Mouse (Mus musculus): ENCODE measurements at regions not wholly inside any gene's neighbourhood (a gene's known extent, or its start where the extent isn't known, plus 50 kb on each side); places are given as distances from the start of the nearest gene placed in this dataset.

DNA sequence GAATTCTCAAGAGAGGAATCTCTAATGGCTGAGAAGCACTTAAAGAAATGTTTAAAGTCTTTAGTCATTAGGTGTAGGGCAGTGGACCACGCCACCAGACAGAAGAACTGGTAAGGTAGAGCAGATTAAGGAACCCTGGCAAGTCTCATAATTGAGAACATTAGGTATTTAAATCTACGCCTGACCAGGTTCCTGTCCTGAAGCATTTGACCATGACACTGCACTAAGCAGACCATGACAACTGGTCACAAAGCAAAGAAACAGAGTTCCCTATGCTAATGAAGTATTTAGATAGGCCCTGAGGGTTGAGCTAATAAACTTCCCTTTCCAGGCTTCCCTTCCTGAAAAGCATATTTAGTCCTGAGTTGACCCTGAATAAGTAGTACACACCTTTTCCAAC is 562.3 kb downstream of the Cdh11 start:
- H3K4me2 ChIP-seq (ENCODE audit: low read depth, low read length) = no peak overlapping the region
- no peak for TF ChIP-seq CTCF (IDR thresholded peaks at IDR 0.05; ENCODE audit: low read depth)
- no peaks in the 10 kb centered on the region for H3K9me3 ChIP-seq (ENCODE audit: low read length)
- H3K4me3 ChIP-seq (ENCODE audit: low read length) = no peak overlapping the region
- no peaks in the 10 kb centered on the region for H3K27me3 ChIP-seq (ENCODE audit: insufficient read depth, low read length)
- H3K27ac ChIP-seq = no peak overlapping the region
- DNase-seq (ENCODE audit: low spot score) = no peak
- H3K9ac ChIP-seq (replicated peaks; ENCODE audit: low read length) = no peak overlapping the region
- H3K36me3 ChIP-seq (ENCODE audit: insufficient read depth, low read length) = no peaks in the 10 kb centered on the region
- WGBS = 92% methylated on average over 2 of the region's 2 CpGs
- ATAC-seq = no peak
- no peaks in the 10 kb centered on the region for H3K4me1 ChIP-seq (ENCODE audit: insufficient read depth, low read length)

DNA sequence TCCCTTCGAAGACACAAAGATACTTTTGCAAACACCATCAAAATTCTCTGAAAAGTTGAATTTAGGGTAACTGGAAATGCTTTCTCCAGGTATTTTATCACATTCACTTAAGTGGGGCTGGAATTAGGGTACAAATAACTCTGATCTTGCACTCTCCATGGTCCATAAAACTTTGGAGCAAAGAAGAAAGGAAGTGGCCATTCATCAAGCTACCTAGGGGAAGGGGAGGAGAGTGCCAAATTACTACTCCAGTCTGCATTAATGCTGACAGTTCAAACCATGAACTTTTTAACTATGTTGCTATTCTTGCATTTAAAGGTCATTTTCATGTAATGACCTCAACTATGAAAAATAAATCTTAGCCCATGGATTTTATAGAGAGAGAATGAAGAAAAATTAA is 579.8 kb downstream of the Cdh11 start:
- H3K36me3 ChIP-seq (ENCODE audit: insufficient read depth, low read length) = no peaks in the 10 kb centered on the region
- 98% methylated on average over 1 of the region's 1 CpGs for WGBS
- TF ChIP-seq CTCF (IDR thresholded peaks at IDR 0.05; ENCODE audit: low read depth) = no peak
- no peaks in the 10 kb centered on the region for H3K4me1 ChIP-seq (ENCODE audit: insufficient read depth, low read length)
- H3K9me3 ChIP-seq (ENCODE audit: low read length) = no peaks in the 10 kb centered on the region
- no peak for ATAC-seq
- H3K4me2 ChIP-seq (ENCODE audit: low read depth, low read length) = no peak overlapping the region
- DNase-seq (ENCODE audit: low spot score) = no peak
- no peak overlapping the region for H3K27ac ChIP-seq
- no peak overlapping the region for H3K4me3 ChIP-seq (ENCODE audit: low read length)
- no peak overlapping the region for H3K9ac ChIP-seq (replicated peaks; ENCODE audit: low read length)
- H3K27me3 ChIP-seq (ENCODE audit: insufficient read depth, low read length) = no peaks in the 10 kb centered on the region

DNA sequence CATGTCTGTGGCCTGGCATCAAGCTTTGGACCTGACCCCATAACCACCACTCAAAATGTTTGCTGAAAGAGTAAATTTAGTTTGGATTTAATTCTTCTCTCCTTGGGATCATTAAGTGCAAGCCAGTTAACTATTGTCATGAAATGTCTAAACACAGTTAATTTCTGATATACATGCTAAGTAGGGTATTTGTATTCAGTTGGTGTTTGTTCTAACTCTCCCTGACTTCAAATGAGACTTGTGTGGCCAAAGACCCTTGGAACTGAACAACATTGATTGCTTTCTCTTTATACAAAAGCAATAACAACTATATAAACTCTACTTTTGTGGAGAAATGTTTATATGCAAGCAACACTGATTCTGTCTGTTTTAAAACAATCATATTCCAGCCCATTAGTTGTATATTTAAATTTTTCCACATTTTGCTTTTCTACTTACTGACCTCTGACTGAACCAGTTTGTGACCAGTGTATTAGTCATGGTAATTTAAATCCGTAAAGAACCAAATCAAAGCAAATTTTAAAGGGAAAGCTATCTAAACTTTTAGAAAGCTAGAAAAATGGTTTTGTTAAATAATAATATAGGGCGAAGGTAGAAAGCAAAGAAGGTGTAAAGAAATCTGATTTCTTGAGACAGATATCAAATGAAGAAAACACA is 625.8 kb downstream of the Cdh11 start:
- Histone ChIP-seq H3K36me3 (ENCODE audit: insufficient read depth, low read length) (no peaks in the 10 kb centered on the region), H3K4me1 (ENCODE audit: insufficient read depth, low read length) (no peaks in the 10 kb centered on the region), H3K27me3 (ENCODE audit: insufficient read depth, low read length) (no peaks in the 10 kb centered on the region), H3K4me2 (ENCODE audit: low read depth, low read length) (no peak overlapping the region), H3K27ac (no peak overlapping the region), H3K9me3 (ENCODE audit: low read length) (no peaks in the 10 kb centered on the region), H3K9ac (replicated peaks; ENCODE audit: low read length) (no peak overlapping the region), H3K4me3 (ENCODE audit: low read length) (no peak overlapping the region)
- DNase-seq (ENCODE audit: low spot score) (peak; percentile 3), ATAC-seq (0 out of 2 replicates have a peak, but pooled peaks have one; percentile 59)
- WGBS = 54% methylated on average over 2 of the region's 2 CpGs
- no peak for TF ChIP-seq CTCF (IDR thresholded peaks at IDR 0.05; ENCODE audit: low read depth)

DNA sequence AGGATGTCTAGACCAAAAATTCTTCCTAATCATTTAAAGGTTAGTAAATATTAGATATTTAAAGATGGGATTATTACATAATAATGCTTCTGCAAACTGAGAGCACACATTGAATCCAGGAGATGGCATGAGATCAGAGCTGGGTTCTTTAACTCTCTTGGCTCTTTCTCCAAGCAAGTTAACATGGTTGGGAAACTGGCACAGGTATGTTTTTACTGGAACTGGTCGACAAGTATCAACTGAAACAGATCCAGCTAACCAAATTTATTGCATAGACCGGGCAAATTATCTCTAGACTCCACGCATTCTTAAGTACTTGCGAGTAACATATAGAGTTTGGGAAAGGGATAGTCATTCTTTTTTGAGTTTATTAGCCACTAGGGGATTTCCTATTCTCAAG is 666.8 kb downstream of the Cdh11 start:
- WGBS = 90% methylated on average over 4 of the region's 4 CpGs
- H3K9me3 ChIP-seq (ENCODE audit: low read length) = no peaks in the 10 kb centered on the region
- no peak overlapping the region for H3K4me3 ChIP-seq (ENCODE audit: low read length)
- no peak overlapping the region for H3K9ac ChIP-seq (replicated peaks; ENCODE audit: low read length)
- no peaks in the 10 kb centered on the region for H3K36me3 ChIP-seq (ENCODE audit: insufficient read depth, low read length)
- H3K27ac ChIP-seq = no peak overlapping the region
- no peak for DNase-seq (ENCODE audit: low spot score)
- no peaks in the 10 kb centered on the region for H3K4me1 ChIP-seq (ENCODE audit: insufficient read depth, low read length)
- TF ChIP-seq CTCF (IDR thresholded peaks at IDR 0.05; ENCODE audit: low read depth) = no peak
- no peak for ATAC-seq
- H3K27me3 ChIP-seq (ENCODE audit: insufficient read depth, low read length) = no peaks in the 10 kb centered on the region
- H3K4me2 ChIP-seq (ENCODE audit: low read depth, low read length) = no peak overlapping the region

DNA sequence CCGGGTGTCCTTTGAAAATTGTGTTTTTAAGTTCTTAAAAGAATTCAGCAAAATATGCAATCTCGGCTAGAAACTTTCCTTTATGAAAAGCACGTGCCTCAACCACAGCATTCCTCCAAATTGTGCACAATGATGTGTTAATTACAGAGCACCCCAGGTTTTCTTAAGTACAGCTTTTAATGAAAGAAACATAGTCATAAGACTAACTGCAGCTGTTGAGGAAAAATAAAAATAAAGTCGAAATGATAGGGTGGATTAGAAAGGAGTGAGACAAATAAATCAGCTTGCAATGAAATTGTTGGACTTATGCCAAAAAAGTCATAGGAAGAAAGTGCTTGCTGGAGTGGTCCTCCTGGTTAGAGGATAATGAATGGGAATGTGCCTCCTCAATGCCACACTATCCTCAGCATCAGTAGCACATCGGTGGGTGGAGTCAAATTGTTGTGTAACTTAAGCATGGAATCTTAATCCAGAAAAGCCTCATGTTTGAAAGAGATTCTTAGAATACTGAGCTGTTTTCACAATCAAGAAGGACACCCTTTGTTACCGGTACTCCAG is 668.5 kb downstream of the Cdh11 start:
- no peaks in the 10 kb centered on the region for H3K4me1 ChIP-seq (ENCODE audit: insufficient read depth, low read length)
- H3K27me3 ChIP-seq (ENCODE audit: insufficient read depth, low read length) = no peaks in the 10 kb centered on the region
- TF ChIP-seq CTCF (IDR thresholded peaks at IDR 0.05; ENCODE audit: low read depth) = no peak
- no peaks in the 10 kb centered on the region for H3K36me3 ChIP-seq (ENCODE audit: insufficient read depth, low read length)
- ATAC-seq (no peak), DNase-seq (ENCODE audit: low spot score) (peak; percentile 21)
- 70% methylated on average over 6 of the region's 6 CpGs for WGBS
- no peak overlapping the region for H3K4me3 ChIP-seq (ENCODE audit: low read length)
- no peak overlapping the region for H3K4me2 ChIP-seq (ENCODE audit: low read depth, low read length)
- H3K27ac ChIP-seq = no peak overlapping the region
- no peaks in the 10 kb centered on the region for H3K9me3 ChIP-seq (ENCODE audit: low read length)
- H3K9ac ChIP-seq (replicated peaks; ENCODE audit: low read length) = no peak overlapping the region

DNA sequence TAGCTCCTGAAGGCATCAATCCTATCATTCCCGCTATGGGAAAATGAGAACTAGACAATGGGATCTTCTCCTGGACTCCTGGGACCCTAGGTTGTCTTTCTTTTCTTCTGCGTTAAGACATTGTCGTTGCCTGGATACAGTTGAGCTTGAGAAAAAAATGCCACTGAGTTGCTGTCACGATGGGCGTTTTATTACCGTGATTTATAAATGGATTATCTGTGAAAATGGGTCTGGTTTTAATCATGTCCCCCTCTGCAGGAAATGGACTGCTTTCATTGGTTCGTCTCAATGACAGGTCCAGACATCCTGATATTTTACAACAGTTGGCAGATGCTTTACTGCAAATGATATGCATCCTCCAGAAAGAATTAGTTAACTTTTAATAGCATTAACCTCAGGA is 681.7 kb downstream of the Cdh11 start:
- no peak overlapping the region for H3K9ac ChIP-seq (replicated peaks; ENCODE audit: low read length)
- no peak overlapping the region for H3K4me3 ChIP-seq (ENCODE audit: low read length)
- no peaks in the 10 kb centered on the region for H3K4me1 ChIP-seq (ENCODE audit: insufficient read depth, low read length)
- no peaks in the 10 kb centered on the region for H3K36me3 ChIP-seq (ENCODE audit: insufficient read depth, low read length)
- no peak overlapping the region for H3K27ac ChIP-seq
- DNase-seq (ENCODE audit: low spot score) = no peak
- no peaks in the 10 kb centered on the region for H3K27me3 ChIP-seq (ENCODE audit: insufficient read depth, low read length)
- TF ChIP-seq CTCF (IDR thresholded peaks at IDR 0.05; ENCODE audit: low read depth) = no peak
- H3K4me2 ChIP-seq (ENCODE audit: low read depth, low read length) = no peak overlapping the region
- no peaks in the 10 kb centered on the region for H3K9me3 ChIP-seq (ENCODE audit: low read length)
- 15% methylated on average over 7 of the region's 7 CpGs for WGBS
- ATAC-seq = no peak

DNA sequence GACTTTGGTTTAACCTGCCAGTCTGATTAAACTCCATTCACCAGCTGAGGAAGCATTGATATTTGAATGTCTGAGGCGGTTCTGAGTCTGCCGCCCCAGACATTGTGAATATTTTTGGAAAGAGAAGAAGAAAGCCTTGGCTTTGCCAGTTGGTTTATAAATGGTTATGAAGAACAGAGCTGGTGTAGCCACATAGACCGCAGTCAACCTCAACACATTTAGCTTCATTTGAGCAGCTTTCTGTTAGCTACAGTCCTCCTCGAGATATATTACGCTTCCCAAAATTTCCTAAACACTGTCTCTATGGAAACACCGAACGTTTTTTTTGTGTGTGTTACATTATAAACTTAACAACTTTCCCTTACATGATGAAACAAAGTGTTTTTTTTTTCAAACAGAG is 688.7 kb downstream of the Cdh11 start:
- H3K4me2 ChIP-seq (ENCODE audit: low read depth, low read length) = no peak overlapping the region
- no peaks in the 10 kb centered on the region for H3K36me3 ChIP-seq (ENCODE audit: insufficient read depth, low read length)
- H3K9ac ChIP-seq (replicated peaks; ENCODE audit: low read length) = no peak overlapping the region
- H3K27ac ChIP-seq = no peak overlapping the region
- DNase-seq (ENCODE audit: low spot score) (no peak), ATAC-seq (no peak)
- TF ChIP-seq CTCF (IDR thresholded peaks at IDR 0.05; ENCODE audit: low read depth) = no peak
- no peaks in the 10 kb centered on the region for H3K27me3 ChIP-seq (ENCODE audit: insufficient read depth, low read length)
- WGBS = 82% methylated on average over 7 of the region's 7 CpGs
- H3K4me3 ChIP-seq (ENCODE audit: low read length) = no peak overlapping the region
- no peaks in the 10 kb centered on the region for H3K4me1 ChIP-seq (ENCODE audit: insufficient read depth, low read length)
- H3K9me3 ChIP-seq (ENCODE audit: low read length) = no peaks in the 10 kb centered on the region

All from hindbrain, postnatal 0 days (tissue).